Mouse (Mus musculus): Measurements from ENCODE around the gene Slc36a2. TPM values are rescaled to one million over a fixed set of nuclear protein-coding genes. Genes with fewer than 3 reads are reported as not detected.

Gene Slc36a2
- polyA plus RNA-seq, 1 experiment, result 4.5 TPM

- no peak for DNase-seq (ENCODE audit: low spot score)
Observed at GRCm38 (mm10) chr11:55184246-55184645, 631 bp downstream of the Slc36a2 start.

DNA sequence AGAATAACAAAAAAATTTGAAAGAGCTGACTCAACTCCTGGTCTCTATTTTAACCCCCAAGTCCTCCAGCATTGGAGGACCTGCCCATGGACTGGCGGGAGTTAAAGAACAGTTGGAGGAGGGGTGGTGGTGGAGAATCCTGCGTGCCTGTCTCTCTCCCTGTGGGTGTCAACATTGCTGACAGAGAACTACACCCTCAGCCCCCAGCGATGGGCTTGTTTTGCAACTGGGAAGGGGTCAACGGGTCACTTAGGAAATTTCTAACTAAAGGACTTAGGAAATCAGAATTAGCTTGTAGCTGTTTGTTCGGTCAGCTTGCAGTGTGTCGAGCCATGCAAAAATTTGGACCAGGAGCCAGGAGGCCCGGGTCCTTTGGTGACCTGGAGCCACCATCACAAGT, 1.8 kb downstream of the Slc36a2 start:
- no peak for DNase-seq (ENCODE audit: low spot score)

DNA sequence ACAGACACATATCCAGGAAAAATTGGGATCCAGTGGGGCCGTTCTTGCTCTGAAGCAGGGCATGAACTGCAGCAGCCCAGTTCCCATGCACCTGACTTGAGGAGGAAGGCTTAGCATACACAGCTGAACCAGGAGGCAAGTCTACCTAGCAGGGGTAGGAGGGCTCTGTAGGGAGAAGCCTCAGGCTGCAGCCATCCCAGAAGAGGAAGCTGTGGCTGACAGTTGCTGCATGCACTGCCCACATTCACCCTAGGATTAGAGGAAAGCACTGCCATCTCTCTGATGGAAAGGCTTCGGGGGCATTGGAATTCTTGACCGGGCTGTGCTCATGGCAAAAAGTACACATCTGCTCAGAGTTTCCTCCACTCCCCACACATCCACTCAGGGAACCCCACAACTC, 5.0 kb downstream of the Slc36a2 start:
- DNase-seq (ENCODE audit: low spot score), result no peak

GRCm38 (mm10) chr11:55178830-55179229, 6.0 kb downstream of the Slc36a2 start:
- DNase-seq (ENCODE audit: low spot score), result no peak

DNA sequence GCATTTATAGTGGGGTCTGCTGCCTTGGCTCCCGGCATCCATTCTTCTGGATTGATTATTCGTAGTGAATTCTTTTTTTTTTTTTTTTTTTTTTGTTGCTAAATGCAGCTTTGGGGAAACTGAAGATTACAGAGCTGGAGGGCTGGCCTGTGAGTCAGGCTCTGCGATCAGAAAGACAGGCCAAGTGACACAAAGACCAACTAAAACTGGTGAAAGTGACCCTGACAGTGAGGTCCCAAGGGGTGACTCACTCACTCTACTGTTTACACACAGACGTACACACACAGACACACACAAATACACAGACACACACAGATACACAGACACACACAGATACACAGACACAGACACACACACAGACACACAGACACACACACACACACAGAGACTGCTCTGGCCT, 14.4 kb downstream of the Slc36a2 start:
- DNase-seq (ENCODE audit: low spot score), result no peak

DNA sequence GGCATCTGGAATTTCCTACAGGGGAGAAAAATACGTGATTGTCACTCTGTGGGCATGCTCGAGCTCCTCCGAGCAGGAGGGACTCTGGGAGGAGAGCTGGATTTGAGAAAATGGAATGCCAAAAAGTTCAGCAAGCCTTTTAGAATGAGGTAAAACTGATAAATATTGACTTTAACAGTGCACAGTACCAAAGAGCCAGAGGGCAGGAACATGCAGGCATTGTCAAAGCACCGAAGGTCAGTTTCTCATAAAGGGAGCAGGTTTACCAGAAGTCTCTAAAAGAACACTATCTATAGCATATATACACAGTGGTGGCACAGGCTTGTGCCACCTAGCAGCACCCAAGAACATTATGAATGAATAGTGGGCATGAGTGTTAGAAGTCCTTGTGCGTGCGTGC, 16.0 kb downstream of the Slc36a2 start:
- no peak for DNase-seq (ENCODE audit: low spot score)

DNA sequence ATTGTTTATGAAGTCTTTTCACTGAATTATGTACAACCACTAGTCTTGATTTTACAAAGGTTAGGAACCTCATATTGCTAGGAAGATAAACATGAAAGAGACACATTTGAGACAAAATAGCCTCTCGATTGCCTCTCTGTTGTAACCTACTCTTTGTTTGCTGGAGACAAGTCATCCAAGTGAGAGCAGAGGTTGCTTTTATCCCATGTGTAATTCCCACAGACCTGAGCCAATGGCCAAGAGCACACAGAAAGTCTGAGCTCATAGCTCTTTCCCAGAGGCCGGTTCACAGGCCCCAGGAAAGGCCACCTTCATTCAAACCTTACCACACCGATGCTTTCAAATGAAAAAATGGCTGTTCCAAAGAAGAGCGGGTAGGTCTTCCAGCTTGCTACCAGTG, 16.4 kb downstream of the Slc36a2 start:
- DNase-seq (ENCODE audit: low spot score), result no peak

GRCm38 (mm10) chr11:55165748-55166147, 19.1 kb downstream of the Slc36a2 start:
- DNase-seq (ENCODE audit: low spot score), result no peak

DNA sequence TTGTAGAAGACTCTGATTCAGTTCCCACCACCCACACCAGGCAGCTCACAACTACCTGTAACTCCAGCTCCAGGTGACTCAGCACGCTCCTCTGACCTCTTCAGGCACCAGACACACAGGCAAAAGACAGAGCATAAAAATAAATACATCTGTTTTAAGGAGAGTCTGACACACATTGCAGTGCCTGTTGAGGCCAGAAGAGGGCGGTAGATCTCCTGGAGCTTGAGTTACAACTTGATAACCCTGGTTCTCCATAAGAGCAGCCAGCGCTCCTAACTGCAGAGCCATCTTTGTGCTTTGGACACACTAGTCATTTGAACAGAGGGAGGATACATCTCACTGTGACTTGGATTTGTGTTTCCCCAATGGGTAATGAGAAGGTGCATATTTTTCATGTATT, 20.2 kb downstream of the Slc36a2 start:
- no peak for DNase-seq (ENCODE audit: low spot score)

DNA sequence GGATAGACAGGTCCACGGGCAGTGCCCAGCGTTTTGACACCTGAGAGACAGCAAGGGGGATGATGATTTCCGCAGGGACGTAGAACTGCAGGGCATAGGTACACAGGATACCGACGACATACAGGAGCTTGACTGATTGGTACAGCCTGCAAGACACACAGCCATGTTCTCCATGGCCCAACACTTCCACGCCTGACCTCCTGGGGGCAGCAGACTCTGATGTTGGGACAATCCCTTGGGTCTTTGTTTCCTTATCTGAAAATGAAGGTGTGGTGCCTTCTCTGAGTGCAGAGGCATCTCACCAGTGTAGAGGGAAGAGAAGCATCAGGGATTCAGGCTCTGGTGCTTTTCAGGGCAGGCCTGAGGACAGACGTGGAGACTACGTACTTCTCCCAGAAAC, 22.2 kb downstream of the Slc36a2 start:
- DNase-seq (ENCODE audit: low spot score), result no peak

GRCm38 (mm10) chr11:55158785-55159359, 26.0 kb downstream of the Slc36a2 start:
- peak; percentile 44 for DNase-seq (ENCODE audit: low spot score)

- no peak for DNase-seq (ENCODE audit: low spot score)
Observed at GRCm38 (mm10) chr11:55155070-55155421, 29.8 kb downstream of the Slc36a2 start.

- DNase-seq (ENCODE audit: low spot score), result no peak
Observed at GRCm38 (mm10) chr11:55154398-55155069, 30.3 kb downstream of the Slc36a2 start.

DNA sequence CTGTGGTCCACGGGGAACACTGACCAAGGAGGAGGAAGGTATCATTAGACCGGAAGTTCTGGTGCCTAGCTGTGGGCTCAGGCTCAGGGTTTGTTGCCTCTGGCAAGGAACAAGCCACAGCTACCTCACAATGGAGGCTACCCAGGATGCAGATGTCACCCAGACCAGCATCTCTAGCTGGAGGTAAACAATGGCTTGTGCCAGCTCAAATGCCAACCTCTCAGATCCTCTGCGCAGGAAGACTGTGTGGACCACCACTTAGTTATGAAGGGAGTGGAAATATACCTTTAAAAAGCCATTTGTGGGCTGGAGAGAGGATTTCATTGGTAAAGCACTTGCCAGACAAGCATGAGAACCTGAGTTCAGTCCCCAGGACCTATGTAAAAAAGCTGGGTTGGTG, 33.3 kb downstream of the Slc36a2 start, which contains the start of gene Slc36a3:
Gene Slc36a3 (minus strand): TSS at position 101 of the 400 bp plus-strand sequence.
- DNase-seq (ENCODE audit: low spot score), result no peak

GRCm38 (mm10) chr11:55148461-55148860, 36.4 kb downstream of the Slc36a2 start:
- DNase-seq (ENCODE audit: low spot score), result no peak

DNA sequence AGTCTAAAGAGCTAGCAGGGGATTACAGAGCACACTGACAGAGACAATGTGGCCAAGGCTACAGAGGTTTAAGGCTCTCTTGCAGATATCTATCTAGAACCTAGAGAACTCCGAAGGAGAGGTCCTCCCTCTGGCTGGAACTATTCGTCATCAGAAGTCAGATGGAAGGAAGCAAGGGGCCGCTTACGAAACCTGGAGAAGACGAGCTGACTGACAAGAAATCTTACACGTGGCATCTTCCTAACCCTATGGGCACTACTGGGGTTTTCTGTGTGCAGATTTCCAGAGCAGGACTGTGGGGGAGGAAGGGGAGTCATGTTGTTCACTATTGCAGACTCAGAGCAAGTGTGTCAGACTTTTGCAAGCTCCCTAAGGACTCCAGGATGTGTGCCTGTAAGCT, 37.5 kb downstream of the Slc36a2 start:
- DNase-seq (ENCODE audit: low spot score), result no peak

DNA sequence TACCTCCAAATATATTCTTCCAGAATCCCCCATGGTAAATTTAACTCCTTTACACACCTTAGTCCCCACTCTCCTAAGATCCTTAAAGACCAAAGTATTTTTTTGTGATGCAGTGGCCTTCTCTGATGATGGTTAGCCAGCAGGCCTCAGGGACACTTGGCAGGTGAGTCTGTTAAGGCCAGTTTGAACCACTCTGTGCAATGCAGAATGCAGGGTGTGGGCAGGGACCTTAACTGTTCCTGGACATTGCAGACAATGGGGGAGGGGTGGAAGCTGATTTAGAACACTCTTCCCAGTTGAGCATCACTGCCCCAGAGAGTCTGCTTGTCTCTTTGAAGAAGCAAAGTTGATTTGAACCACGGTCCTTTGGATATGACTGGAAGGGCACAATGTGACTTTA, 38.0 kb downstream of the Slc36a2 start:
- DNase-seq (ENCODE audit: low spot score), result no peak

DNA sequence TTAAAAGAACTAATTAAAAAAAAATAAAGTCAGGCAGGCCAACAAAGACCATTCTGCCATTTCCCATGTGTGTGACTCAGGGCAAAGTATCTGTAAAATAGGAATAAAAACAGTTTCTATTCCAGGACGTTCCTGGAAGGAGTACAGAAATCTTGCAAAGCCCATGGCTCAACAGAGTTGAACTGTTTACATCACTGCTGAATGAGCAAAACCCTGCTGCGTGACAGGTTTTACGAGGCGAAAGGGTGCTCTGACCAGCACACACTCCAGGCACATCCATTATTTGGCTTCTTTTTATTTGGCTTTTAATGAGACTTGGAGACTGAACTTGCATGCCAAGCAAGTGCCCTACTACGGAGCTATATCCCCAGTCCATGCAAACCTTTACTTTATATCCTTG, 40.9 kb downstream of the Slc36a2 start:
- DNase-seq (ENCODE audit: low spot score), result no peak

- no peak for DNase-seq (ENCODE audit: low spot score)
Observed at GRCm38 (mm10) chr11:55141502-55141901, 43.4 kb downstream of the Slc36a2 start.

DNA sequence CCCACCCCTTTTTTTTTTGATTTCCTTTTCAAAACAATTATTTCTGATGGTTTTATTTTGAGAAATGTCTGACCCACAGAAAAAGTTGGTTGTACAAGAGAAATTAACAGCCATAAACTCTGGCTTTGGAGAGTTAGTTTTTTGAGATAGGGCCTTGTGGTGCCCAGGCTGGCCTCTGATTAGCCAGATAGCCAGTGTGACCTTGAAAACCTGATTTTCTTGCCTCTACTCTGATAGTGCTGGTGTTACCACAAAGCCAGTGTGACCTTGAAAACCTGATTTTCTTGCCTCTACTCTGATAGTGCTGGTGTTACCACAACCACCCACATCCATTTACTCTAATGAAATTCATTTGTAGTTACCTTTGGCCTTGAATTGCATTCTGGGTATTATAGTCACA, 47.2 kb downstream of the Slc36a2 start:
- no peak for DNase-seq (ENCODE audit: low spot score)

DNA sequence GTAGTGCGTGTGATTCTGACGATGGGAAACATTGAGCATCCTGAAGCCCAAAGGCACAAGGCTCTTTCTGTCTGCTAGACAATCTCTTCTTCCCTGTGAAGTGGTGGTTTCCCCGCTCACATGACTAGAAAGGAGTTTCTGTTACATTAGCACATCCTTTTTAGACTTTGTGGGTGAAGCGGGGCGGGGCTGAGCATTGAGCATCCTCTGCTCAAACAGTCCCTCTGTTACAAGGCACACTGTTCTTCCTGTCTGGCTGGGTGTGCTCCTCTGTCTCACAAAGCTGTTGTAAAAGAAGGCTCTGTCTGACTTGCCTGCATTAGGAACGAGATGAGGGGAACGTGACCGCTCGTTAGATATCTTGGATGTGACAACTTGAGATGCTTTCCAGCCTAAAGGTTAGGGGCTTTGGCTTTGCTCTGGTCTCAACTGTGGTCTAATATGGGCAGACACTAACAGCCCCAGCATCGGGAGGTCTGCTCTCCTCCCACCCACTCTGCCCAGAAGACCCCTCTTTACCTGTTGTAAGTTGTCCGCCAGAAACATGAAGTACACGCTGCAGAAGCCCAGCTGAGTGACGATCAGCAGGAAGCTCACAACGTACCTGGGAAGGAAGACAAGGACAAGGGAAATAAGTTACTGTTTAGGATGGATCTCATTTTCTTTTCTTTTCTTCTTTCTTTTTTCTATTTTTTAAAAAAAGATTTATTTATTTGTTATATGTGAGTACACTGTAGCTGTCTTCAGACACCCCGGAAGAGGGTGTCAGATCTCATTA, 47.9 kb downstream of the Slc36a2 start:
- no peak for DNase-seq (ENCODE audit: low spot score)

GRCm38 (mm10) chr11:55134871-55135270, 50.0 kb downstream of the Slc36a2 start:
- DNase-seq (ENCODE audit: low spot score), result no peak

DNA sequence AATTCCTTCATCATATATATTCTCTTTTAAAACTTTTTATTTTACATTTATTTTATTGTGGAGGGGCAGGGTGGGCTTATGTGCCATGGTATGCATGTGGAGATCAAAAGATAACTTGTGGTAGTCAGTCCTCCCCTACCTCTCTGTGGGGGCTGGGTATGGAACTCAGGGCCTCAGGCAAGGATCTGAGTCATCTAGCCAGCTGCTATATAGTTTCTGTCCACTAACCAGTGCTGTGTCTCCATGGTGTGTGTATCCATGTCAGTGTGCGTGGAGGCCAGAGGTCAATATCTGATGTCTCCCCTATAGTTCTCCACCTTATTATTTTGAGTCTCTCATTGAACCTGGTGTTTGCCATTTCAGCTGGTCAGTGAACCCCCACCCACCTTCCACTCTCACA, 50.5 kb downstream of the Slc36a2 start:
- no peak for DNase-seq (ENCODE audit: low spot score)
